Mouse (Mus musculus) regulatory T cell (primary cell): ENCODE results near the gene Rb1.

Experiments
- in situ Hi-C: fragments of 300-600 bp; cut with MboI, MseI; formaldehyde crosslinking; loops from one replicate; pipeline ENCODE4 v1.15.1; 2025; ENCODE audit warnings: high pct_unique_total_duplicates

Gene Rb1

DNA sequence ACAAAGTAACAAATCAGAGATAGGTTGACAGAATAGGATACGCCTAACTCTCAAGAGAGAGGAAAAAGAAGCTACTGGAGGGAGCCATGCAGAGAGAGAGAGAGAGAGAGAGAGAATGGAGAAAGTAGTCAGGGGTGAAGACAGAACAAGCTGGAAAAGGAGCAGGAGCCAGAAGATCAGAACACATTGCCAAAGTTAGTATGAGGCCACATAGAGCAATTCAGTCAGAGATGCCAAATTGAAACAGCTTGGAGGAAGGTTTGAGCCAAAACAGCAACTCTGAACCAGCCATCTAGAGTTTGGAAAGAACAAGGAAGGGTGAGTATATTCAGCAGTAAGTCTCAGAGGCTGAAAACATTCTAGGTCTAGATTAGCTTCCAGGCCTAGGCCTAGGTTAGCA lies 108.6 kb downstream of the Rb1 start:
- in situ Hi-C loops = no loop called here

DNA sequence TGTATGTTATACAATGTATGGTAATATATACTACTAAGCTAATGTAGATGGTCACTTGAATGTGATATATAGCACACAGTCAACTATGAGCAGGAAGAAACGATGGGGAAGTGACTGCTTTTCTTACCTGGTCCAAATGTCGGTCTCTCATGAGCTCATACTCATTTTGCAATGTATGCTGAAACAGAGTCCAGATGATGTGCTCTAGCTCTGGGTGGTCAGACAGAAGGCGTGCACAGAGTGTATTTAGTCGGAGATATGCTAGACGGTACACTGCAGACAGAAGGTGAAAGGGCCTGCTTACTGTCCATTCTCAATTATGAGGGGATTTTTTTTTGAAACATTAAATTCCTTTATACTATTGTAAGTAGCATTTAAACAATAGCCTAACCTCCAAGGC lies 114.1 kb downstream of the Rb1 start:
- in situ Hi-C loops = no loop called here

- in situ Hi-C loops = no loop called here
Measured at GRCm38 (mm10) chr14:73210196-73210595, 115.4 kb downstream of the Rb1 start.

GRCm38 (mm10) chr14:73209262-73209661 lies 116.4 kb downstream of the Rb1 start:
- in situ Hi-C loops = loop anchor here (5.0 to 10.0 kb wide), 2 partner anchors 96 to 197 kb away; no protein-coding TSS in a partner anchor

DNA sequence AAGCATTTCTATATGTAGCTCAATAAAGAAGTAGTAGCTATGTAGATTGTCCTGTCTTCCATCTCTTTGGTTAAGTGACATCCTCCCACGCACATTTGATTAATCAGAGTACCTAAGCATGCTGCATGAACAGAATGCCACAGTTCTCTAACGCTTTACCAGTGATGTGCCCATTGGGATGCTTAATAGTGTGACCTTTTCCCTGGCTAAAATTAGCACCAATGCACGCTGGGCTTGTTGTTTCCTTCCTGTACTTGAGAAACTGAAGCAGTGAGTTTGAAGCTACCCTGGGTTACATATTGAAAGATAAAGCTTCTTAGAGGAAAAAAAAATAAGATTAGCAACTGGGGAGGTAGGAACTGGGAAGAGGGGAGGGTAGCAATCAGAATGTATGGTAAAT lies 121.6 kb downstream of the Rb1 start:
- in situ Hi-C loops = loop anchor here (10.0 kb wide), 1 partner anchor 101 kb away; no protein-coding TSS in a partner anchor

DNA sequence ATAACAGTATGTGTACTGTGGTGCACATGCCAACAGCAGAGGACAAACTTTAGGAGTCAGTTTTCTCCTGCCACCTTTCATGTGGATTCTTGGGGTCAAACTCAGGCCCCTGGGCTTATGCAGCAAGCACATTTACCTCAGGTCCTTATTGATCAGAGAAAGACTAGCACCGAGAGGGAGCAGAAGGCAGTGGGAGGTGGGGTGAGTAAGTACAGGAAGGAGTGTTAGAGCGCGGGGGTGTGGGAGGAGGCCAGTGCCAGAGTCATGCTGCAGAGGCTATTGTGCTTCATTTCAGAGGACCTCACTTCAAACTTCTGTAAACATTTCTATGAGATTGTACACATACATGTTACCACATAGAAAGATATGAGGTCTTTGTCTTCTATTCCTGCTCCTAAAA lies 124.2 kb downstream of the Rb1 start:
- in situ Hi-C loops = loop anchor here (10.0 kb wide), 1 partner anchor 103 kb away; no protein-coding TSS in a partner anchor

DNA sequence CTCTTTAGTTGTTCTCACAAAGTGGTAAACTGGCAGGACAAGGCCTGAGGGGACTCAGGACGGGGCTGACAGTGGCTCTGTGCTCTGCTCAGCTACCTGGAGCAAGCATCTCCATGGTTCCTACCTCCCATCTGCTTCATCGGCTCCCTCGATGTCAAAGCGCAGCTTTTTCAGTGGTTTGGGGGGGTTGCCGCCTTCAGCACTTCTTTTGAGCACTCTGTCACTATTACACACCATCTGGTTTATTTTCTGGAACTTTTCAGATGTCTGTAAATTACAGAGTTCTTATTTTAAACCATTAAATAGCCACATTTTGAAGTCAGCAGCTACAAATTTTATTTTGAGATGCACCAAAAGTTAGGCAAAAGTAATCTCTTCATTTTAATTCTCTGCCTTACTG lies 126.6 kb downstream of the Rb1 start:
- in situ Hi-C loops = no loop called here

GRCm38 (mm10) chr14:73186875-73187274 lies 138.7 kb downstream of the Rb1 start:
- in situ Hi-C loops = no loop called here

DNA sequence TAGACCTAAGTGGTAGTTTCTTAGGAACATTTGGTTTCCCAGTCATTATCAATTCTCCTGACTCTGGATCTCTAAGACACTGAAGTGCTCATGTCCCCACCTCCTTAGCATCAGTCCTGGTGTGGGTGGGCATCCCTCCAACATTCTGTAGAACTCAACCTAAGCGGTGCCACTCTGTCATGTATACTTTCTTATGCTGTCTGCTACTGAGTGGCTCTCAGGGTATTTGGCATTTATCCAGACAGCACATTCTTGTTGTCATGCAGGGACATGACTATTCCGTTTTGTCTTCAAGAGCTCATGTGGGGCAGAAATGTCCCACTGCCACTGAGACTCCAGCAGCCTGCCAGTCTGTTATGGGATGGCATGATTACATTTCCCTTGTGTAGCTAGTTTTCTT lies 144.5 kb downstream of the Rb1 start:
- in situ Hi-C loops = no loop called here

GRCm38 (mm10) chr14:73180671-73181070 lies 145.0 kb downstream of the Rb1 start:
- in situ Hi-C loops = no loop called here

GRCm38 (mm10) chr14:73179221-73179681 lies 146.4 kb downstream of the Rb1 start:
- in situ Hi-C loops = no loop called here

GRCm38 (mm10) chr14:73177961-73178360 lies 147.7 kb downstream of the Rb1 start:
- in situ Hi-C loops = no loop called here

DNA sequence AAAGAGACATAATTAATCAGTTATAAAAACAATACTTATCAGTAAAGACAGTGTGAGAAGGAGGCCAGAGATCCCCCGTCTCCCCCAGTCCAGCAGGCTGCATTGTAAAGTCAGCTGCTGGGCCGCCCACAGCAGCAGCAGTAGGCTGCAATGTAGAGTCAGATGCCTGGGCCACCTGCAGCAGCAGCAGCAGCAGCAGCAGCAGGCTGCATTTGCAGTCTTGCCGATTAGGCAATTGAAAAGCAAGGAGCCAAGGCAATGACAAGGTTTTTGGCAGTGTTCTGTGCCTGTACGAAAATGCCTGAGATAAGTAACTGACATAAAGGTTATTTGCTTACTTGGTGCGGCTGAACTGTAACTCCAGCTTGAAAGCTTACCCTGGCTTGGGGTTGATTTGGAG lies 149.4 kb downstream of the Rb1 start:
- in situ Hi-C loops = no loop called here

DNA sequence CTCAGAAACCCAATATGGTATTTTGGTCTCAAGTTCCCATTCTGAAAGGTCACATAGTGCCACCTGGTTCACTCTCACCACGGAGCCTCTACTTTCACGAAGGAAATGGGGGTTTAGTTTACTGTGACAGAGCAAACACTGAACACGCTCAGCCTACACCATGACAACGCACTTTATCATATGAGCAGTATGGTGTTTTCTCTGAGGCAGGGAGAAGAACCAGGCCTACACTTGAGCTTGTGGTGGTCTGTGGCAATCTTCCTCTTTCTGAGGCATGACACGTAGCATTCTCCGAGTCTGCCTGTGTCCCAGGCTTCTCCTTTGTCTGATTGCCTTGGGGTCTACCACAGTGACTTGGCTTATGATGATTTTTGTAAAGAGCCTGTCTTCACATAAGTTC lies 149.8 kb downstream of the Rb1 start:
- in situ Hi-C loops = no loop called here

DNA sequence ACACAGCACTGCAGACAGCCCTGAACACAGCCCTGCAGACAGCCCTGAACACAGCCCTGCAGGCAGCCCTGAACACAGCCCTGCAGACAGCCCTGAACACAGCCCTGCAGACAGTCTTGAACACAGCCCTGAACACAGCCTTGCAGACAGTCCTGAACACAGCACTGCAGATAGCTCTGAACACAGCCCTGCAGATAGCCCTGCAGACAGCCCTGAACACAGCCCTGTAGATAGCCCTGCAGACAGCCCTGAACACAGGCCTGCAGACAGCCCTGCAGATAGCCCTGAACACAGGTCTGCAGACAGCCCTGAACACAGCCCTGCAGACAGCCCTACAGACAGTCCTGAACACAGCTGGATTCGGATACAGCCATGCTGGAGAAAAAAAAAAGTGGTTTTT lies 150.6 kb downstream of the Rb1 start:
- in situ Hi-C loops = no loop called here

GRCm38 (mm10) chr14:73174091-73174995 lies 151.3 kb downstream of the Rb1 start:
- in situ Hi-C loops = no loop called here

- in situ Hi-C loops = no loop called here
Measured at GRCm38 (mm10) chr14:73173662-73174061, 152.0 kb downstream of the Rb1 start.

DNA sequence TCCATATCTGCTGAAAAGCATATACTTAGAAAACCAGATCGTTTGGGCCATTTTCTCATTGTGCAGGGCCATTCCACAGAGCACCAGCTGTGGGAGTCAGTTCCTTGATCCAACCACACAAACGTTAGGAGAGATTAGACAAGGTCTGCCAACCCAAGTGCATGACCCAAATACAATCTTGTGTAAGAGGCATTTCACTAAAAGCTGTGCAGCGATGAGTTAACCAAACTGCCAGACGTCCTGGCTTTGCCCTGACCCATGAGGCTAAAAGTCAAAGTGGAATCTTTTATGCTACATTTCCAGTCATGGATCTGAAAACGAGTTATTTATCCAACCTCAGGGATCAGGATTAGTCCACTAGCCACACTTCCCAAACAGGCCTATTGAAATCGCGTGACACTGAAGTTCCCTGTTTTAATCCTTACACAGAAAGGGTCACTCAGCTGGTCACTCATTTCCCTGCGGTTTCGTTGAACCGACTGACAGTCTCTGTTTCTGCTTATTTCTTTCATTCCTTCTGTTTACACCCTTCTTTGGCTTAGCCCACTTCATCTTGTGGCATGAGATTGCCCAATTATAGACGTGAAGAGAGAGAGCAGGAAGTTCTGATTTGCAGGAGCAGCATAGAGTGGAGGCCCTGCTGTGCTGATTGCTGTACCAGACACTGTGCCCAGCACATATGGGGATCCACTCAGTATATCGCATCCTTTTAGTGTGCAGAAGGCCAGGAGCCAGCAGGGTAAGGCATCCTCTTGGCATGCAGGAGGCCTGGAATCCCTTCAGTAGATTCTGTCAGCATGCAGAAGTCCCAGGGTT lies 153.2 kb downstream of the Rb1 start:
- in situ Hi-C loops = no loop called here

- in situ Hi-C loops = no loop called here
Measured at GRCm38 (mm10) chr14:73169926-73170844, 155.4 kb downstream of the Rb1 start.

DNA sequence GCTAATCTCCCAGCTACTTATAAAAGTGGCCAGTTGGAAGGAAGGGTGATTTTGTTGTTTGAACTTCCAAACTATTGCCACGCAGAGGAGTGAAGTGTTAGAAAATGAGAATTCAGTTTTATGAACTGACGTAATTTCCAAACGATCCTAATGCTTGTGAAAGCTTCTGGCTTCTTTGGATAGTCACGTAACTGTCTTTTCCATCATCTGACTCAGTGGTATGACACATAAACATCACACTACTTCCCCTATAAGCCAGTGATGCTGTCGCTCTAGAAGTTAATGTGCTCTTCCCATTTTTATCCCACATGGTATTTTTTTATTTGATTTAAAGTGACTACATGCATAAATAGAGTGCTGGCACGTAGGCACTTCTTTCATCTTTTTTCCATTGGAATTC lies 157.0 kb downstream of the Rb1 start:
- in situ Hi-C loops = no loop called here

GRCm38 (mm10) chr14:73165136-73165535 lies 160.5 kb downstream of the Rb1 start:
- in situ Hi-C loops = no loop called here
